Mouse (Mus musculus): ENCODE data around the gene Irgq.

GRCm38 (mm10) chr7:24571071-24571470 is 40.6 kb downstream of the Irgq start:
- no peak for TF ChIP-seq CTCF (IDR thresholded peaks at IDR 0.05)
- no peak for TF ChIP-seq EP300 (IDR thresholded peaks at IDR 0.05)
